Mouse (Mus musculus) MEL (cell line): ENCODE measurements around the gene Blzf1. TPM values are rescaled to one million over a fixed set of nuclear protein-coding genes. Genes with fewer than 3 reads are reported as not detected.

Experiments used
- DNase-seq: peaks from one replicate; pipeline ENCODE4 v3.0.0; 2011; ENCODE audit warnings: low read depth, low spot score
- H3K27ac ChIP-seq: 2 replicates; pipeline ENCODE4 v1.5.1; 2012; ENCODE audit warnings: low read depth, mild to moderate bottlenecking, control low read depth, low read length, moderate library complexity; ENCODE audit not compliant: control insufficient read depth
- H3K27me3 ChIP-seq, 2 experiments: fragments of 150-350 bp in 1 of 2; sonication (generic) in 1 of 2; 2 replicates each; pipeline ENCODE4 v1.6.1; 2012; ENCODE audit warnings: low read length in 2 of 2, mild to moderate bottlenecking in 2 of 2, improper control_type of control experiment in 1 of 2, moderate library complexity in 1 of 2; ENCODE audit not compliant: insufficient read depth in 2 of 2, control insufficient read depth in 1 of 2
- H3K36me3 ChIP-seq, 2 experiments: 2 replicates each; pipeline ENCODE4 v1.6.1; 2012 to 2014; ENCODE audit warnings: low read length in 2 of 2, improper control_type of control experiment in 1 of 2, inconsistent platforms in 1 of 2, mild to moderate bottlenecking in 1 of 2; ENCODE audit not compliant: insufficient read depth in 2 of 2, control insufficient read depth in 1 of 2
- H3K4me1 ChIP-seq, 2 experiments: fragments of 150-350 bp in 1 of 2; sonication (generic) in 1 of 2; 2 replicates each; pipeline ENCODE4 v1.6.1; 2012; ENCODE audit warnings: low read length in 2 of 2, improper control_type of control experiment in 1 of 2, mild to moderate bottlenecking in 1 of 2; ENCODE audit not compliant: insufficient read depth in 2 of 2, control insufficient read depth in 1 of 2
- H3K4me3 ChIP-seq, 2 experiments: fragments of 150-350 bp in 1 of 2; sonication (generic) in 1 of 2; 2 replicates each; pipeline ENCODE4 v1.5.1; 2012; ENCODE audit warnings: low read depth in 2 of 2, low read length in 2 of 2, mild to moderate bottlenecking in 2 of 2, moderate library complexity in 2 of 2, control low read depth in 1 of 2, improper control_type of control experiment in 1 of 2; ENCODE audit not compliant: control insufficient read depth in 1 of 2, insufficient read depth in 1 of 2
- H3K79me2 ChIP-seq: 2 replicates; pipeline ENCODE4 v1.6.1; 2012; ENCODE audit warnings: mild to moderate bottlenecking, low read length, moderate library complexity; ENCODE audit not compliant: control insufficient read depth, poor library complexity, insufficient read depth
- H3K9ac ChIP-seq: 2 replicates; pipeline ENCODE4 v1.6.1; 2012; ENCODE audit warnings: low read depth, mild to moderate bottlenecking, control low read depth, low read length, moderate library complexity; ENCODE audit not compliant: control insufficient read depth, poor library complexity, severe bottlenecking
- H3K9me3 ChIP-seq: fragments of 150-350 bp; sonication (generic); replicated peaks from 2 replicates; pipeline ENCODE4 v1.6.1; 2012; ENCODE audit warnings: mild to moderate bottlenecking, low read length, improper control_type of control experiment, moderate library complexity; ENCODE audit not compliant: insufficient read depth
- BHLHE40 ChIP-seq: IDR thresholded peaks from 2 replicates; pipeline ENCODE4 v1.6.1; 2012; ENCODE audit warnings: low read depth, mild to moderate bottlenecking, inconsistent platforms, low read length, improper control_type of control experiment, borderline replicate concordance
- CHD1 ChIP-seq: IDR thresholded peaks from 2 replicates; pipeline ENCODE4 v1.6.1; 2012; ENCODE audit warnings: low read depth, mild to moderate bottlenecking, inconsistent platforms, low read length, improper control_type of control experiment
- CTCF ChIP-seq, 3 experiments: IDR thresholded peaks in 2 of 3; conservative IDR thresholded peaks in 1 of 3; 2 replicates each; pipeline ENCODE4 v1.5.1; 2011 to 2012; ENCODE audit warnings: low read length in 3 of 3, low read depth in 2 of 3, mild to moderate bottlenecking in 2 of 3, improper control_type of control experiment in 1 of 3, inconsistent platforms in 1 of 3, mixed read lengths in 1 of 3, moderate library complexity in 1 of 3; ENCODE audit not compliant: control insufficient read depth in 1 of 3, insufficient read depth in 1 of 3, poor library complexity in 1 of 3, severe bottlenecking in 1 of 3
- E2F4 ChIP-seq: IDR thresholded peaks from 2 replicates; pipeline ENCODE4 v1.6.1; 2011; ENCODE audit warnings: low read depth, low read length, improper control_type of control experiment, borderline replicate concordance
- ELF1 ChIP-seq: IDR thresholded peaks from 2 replicates; pipeline ENCODE4 v1.6.1; 2014; ENCODE audit warnings: low read depth, mild to moderate bottlenecking, inconsistent platforms, low read length, improper control_type of control experiment, moderate library complexity
- EP300 ChIP-seq, 2 experiments: IDR thresholded peaks; 2 replicates each; pipeline ENCODE4 v1.6.1; 2011; ENCODE audit warnings: improper control_type of control experiment in 2 of 2, low read length in 2 of 2, low read depth in 1 of 2, mild to moderate bottlenecking in 1 of 2
- ETS1 ChIP-seq: IDR thresholded peaks from 2 replicates; pipeline ENCODE4 v1.6.1; 2012; ENCODE audit warnings: low read depth, mild to moderate bottlenecking, inconsistent platforms, low read length, improper control_type of control experiment, moderate library complexity
- GABPA ChIP-seq: IDR thresholded peaks from 2 replicates; pipeline ENCODE4 v1.6.1; 2012; ENCODE audit warnings: low read depth, mild to moderate bottlenecking, inconsistent platforms, low read length, improper control_type of control experiment, moderate library complexity
- GATA1 ChIP-seq: IDR thresholded peaks from 2 replicates; pipeline ENCODE4 v1.6.1; 2011; ENCODE audit warnings: low read depth, low read length, improper control_type of control experiment
- HCFC1 ChIP-seq: IDR thresholded peaks from 2 replicates; pipeline ENCODE4 v1.6.1; 2012; ENCODE audit warnings: low read depth, mild to moderate bottlenecking, inconsistent platforms, low read length, improper control_type of control experiment, moderate library complexity
- JUND ChIP-seq: IDR thresholded peaks from 2 replicates; pipeline ENCODE4 v1.6.1; 2011; ENCODE audit warnings: low read depth, mild to moderate bottlenecking, improper control_type of control experiment, low read length
- KAT2A ChIP-seq: conservative IDR thresholded peaks from 2 replicates; pipeline ENCODE4 v1.6.1; 2012; ENCODE audit warnings: low read depth, low read length, improper control_type of control experiment, inconsistent platforms
- MAFK ChIP-seq: IDR thresholded peaks from 2 replicates; pipeline ENCODE4 v1.6.1; 2011; ENCODE audit warnings: low read depth, mild to moderate bottlenecking, low read length, improper control_type of control experiment, borderline replicate concordance
- MAX ChIP-seq: IDR thresholded peaks from 2 replicates; pipeline ENCODE4 v1.6.1; 2011; ENCODE audit warnings: low read length, improper control_type of control experiment
- MAZ ChIP-seq: IDR thresholded peaks from 2 replicates; pipeline ENCODE4 v1.6.1; 2012; ENCODE audit warnings: low read depth, mild to moderate bottlenecking, inconsistent platforms, low read length, improper control_type of control experiment
- MEF2A ChIP-seq: IDR thresholded peaks from 2 replicates; pipeline ENCODE4 v1.6.1; 2014; ENCODE audit warnings: low read depth, mild to moderate bottlenecking, inconsistent platforms, low read length, improper control_type of control experiment; ENCODE audit not compliant: poor library complexity, insufficient replicate concordance, severe bottlenecking; ENCODE audit errors: extremely low read depth
- MXI1 ChIP-seq: IDR thresholded peaks from 2 replicates; pipeline ENCODE4 v1.6.1; 2011; ENCODE audit warnings: mild to moderate bottlenecking, low read depth, low read length, improper control_type of control experiment
- MYB ChIP-seq: IDR thresholded peaks from 2 replicates; pipeline ENCODE4 v1.6.1; 2011; ENCODE audit warnings: mild to moderate bottlenecking, low read depth, low read length, improper control_type of control experiment
- MYC ChIP-seq: IDR thresholded peaks from 2 replicates; pipeline ENCODE4 v1.6.1; 2011; ENCODE audit warnings: low read depth, mild to moderate bottlenecking, low read length, improper control_type of control experiment, moderate library complexity
- NELFE ChIP-seq: IDR thresholded peaks from 2 replicates; pipeline ENCODE4 v1.6.1; 2011; ENCODE audit warnings: low read depth, low read length, improper control_type of control experiment
- NRF1 ChIP-seq: IDR thresholded peaks from 2 replicates; pipeline ENCODE4 v1.6.1; 2014; ENCODE audit warnings: low read depth, mild to moderate bottlenecking, inconsistent platforms, low read length, improper control_type of control experiment, moderate library complexity; ENCODE audit not compliant: poor library complexity, insufficient read depth, severe bottlenecking
- POLR2A ChIP-seq, 2 experiments: IDR thresholded peaks; 2 replicates each; pipeline ENCODE4 v1.6.1; 2011 to 2012; ENCODE audit warnings: low read length in 2 of 2, mild to moderate bottlenecking in 2 of 2, control low read depth in 1 of 2, improper control_type of control experiment in 1 of 2, low read depth in 1 of 2, moderate library complexity in 1 of 2; ENCODE audit not compliant: control insufficient read depth in 1 of 2, insufficient read depth in 1 of 2, poor library complexity in 1 of 2
- POLR2AphosphoS2 ChIP-seq: IDR thresholded peaks from 2 replicates; pipeline ENCODE4 v1.6.1; 2011; ENCODE audit warnings: low read length, improper control_type of control experiment
- POLR2AphosphoS5 ChIP-seq: IDR thresholded peaks from 2 replicates; pipeline ENCODE4 v1.6.1; 2012; ENCODE audit warnings: low read depth, borderline replicate concordance, mild to moderate bottlenecking, inconsistent platforms, low read length, moderate library complexity, mixed read lengths
- RAD21 ChIP-seq: IDR thresholded peaks from 2 replicates; pipeline ENCODE4 v1.6.1; 2011; ENCODE audit warnings: mild to moderate bottlenecking, low read depth, low read length, improper control_type of control experiment
- RCOR1 ChIP-seq: IDR thresholded peaks from 2 replicates; pipeline ENCODE4 v1.6.1; 2012; ENCODE audit warnings: low read depth, mild to moderate bottlenecking, inconsistent platforms, low read length, improper control_type of control experiment
- SIN3A ChIP-seq: IDR thresholded peaks from 2 replicates; pipeline ENCODE4 v1.6.1; 2012; ENCODE audit warnings: low read length, improper control_type of control experiment, inconsistent platforms
- SMC3 ChIP-seq: IDR thresholded peaks from 2 replicates; pipeline ENCODE4 v1.6.1; 2011; ENCODE audit warnings: low read depth, low read length, improper control_type of control experiment
- TAL1 ChIP-seq: IDR thresholded peaks from 2 replicates; pipeline ENCODE4 v1.6.1; 2012; ENCODE audit warnings: mild to moderate bottlenecking, inconsistent platforms, low read length, moderate library complexity, mixed read lengths
- TBP ChIP-seq: IDR thresholded peaks from 2 replicates; pipeline ENCODE4 v1.8.0; 2011; ENCODE audit warnings: low read depth, low read length, improper control_type of control experiment
- TCF12 ChIP-seq: IDR thresholded peaks from 2 replicates; pipeline ENCODE4 v1.6.1; 2014; ENCODE audit warnings: low read depth, mild to moderate bottlenecking, inconsistent platforms, low read length, improper control_type of control experiment, moderate library complexity
- UBTF ChIP-seq: IDR thresholded peaks from 2 replicates; pipeline ENCODE4 v1.6.1; 2012; ENCODE audit warnings: low read depth, mild to moderate bottlenecking, inconsistent platforms, low read length, improper control_type of control experiment, moderate library complexity, borderline replicate concordance; ENCODE audit not compliant: insufficient read depth
- USF1 ChIP-seq: IDR thresholded peaks from 2 replicates; pipeline ENCODE4 v1.6.1; 2014; ENCODE audit warnings: low read depth, mild to moderate bottlenecking, inconsistent platforms, low read length, improper control_type of control experiment, moderate library complexity
- ZC3H11A ChIP-seq: IDR thresholded peaks from 2 replicates; pipeline ENCODE4 v1.6.1; 2012; ENCODE audit warnings: low read depth, mild to moderate bottlenecking, inconsistent platforms, low read length, improper control_type of control experiment
- ZKSCAN1 ChIP-seq: IDR thresholded peaks from 2 replicates; pipeline ENCODE4 v1.6.1; 2012; ENCODE audit warnings: low read depth, mild to moderate bottlenecking, inconsistent platforms, low read length, improper control_type of control experiment, moderate library complexity
- ZMIZ1 ChIP-seq: IDR thresholded peaks from 2 replicates; pipeline ENCODE4 v1.6.1; 2012; ENCODE audit warnings: low read depth, mild to moderate bottlenecking, inconsistent platforms, low read length, improper control_type of control experiment, moderate library complexity
- polyA plus RNA-seq, 2 experiments: library from polyadenylated mRNA; stranded (reverse) in 1 of 2; unstranded in 1 of 2; fragments of >175 nt in 1 of 2; fragments of >200 nt in 1 of 2; gene quantifications; 2 replicates each; pipeline versions ENCODE4 v1.2.1 to v1.2.4; 2012; ENCODE audit warnings: low replicate concordance in 2 of 2, low read depth in 1 of 2; ENCODE audit not compliant: insufficient read length in 2 of 2, insufficient read depth in 1 of 2, missing spikeins in 1 of 2
- total RNA-seq: library from RNA; depleted of rRNA; stranded (reverse); fragments of 300-350 nt; gene quantifications from 2 replicates; pipeline ENCODE4 v1.2.3, GENCODE M21; 2012; rRNA removed

Blzf1 gene
- total RNA-seq (14.1 and 18.2 TPM in 2 replicates), polyA plus RNA-seq (10 to 100 TPM in 1 of 2 experiments, not detected in 1; 17.1 TPM)

DNA sequence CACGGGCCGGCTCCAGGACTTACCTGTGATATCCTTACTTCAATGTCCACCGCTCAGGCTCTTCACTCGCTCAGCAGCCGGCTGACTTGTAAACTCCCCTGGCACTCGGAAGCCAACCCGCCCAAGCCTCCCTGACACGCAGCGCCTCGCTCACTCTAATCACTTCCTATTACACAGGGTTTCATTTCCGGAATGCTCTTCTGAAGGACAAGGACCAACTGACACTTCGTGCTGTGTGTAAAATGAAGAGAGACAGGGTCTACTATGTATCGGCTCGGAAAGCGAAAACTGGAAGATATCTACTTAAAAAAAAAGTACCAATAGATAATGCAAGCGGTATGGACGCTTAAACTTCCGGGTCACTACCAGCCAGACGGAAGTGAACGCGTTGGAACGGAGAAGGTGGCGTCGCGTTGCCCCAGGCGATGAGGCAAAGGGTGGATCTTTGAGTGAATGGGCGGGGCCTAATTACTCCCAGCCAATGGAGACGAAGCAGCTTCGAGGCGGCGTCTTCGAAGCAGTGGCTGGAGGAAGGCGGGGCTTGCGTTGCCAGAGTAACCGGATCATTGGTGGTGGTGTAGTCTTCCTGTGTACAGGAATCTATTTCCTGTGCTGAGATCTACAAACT, at the start of gene Blzf1:
Blzf1 (minus strand) TSS at position 366 of the 628 bp plus-strand sequence.
- Histone ChIP-seq H3K4me3 (peak within 1 kb of the TSS; percentile 93 to 95), H3K27ac (peak within 1 kb of the TSS; percentile 91), H3K4me1 (peaks cover 8 to 12% of the 10 kb centered on the region in 2 experiments; a peak in 2 of 4 replicates), H3K79me2 (peaks cover 15% of the 10 kb centered on the region), H3K9ac (peak within 1 kb of the TSS; percentile 92), H3K36me3 (peaks cover 0 to 12% of the 10 kb centered on the region in 2 experiments; a peak in 3 of 4 replicates), H3K9me3 (no peaks in the 10 kb centered on the region), H3K27me3 (no peaks in the 10 kb centered on the region)
- peak; percentile 99 for DNase-seq
- TF ChIP-seq ZMIZ1 (no peak), HCFC1 (peak; percentile 91), NRF1 (no peak), UBTF (no peak), CHD1 (no peak), ETS1 (peak; percentile 39; the same call in 1 of the 2 replicates), MAX (peak; percentile 58; the same call in 1 of the 2 replicates), GABPA (no peak), ZKSCAN1 (no peak), BHLHE40 (no peak), ELF1 (peak; percentile 70), JUND (no peak), MXI1 (peak; percentile 93), RCOR1 (0 out of 2 replicates have a peak, but pooled peaks have one; percentile 10), MEF2A (no peak), GATA1 (peak; percentile 60), TAL1 (no peak), POLR2AphosphoS5 (no peak), E2F4 (no peak), MYB (0 out of 2 replicates have a peak, but pooled peaks have one; percentile 34), USF1 (no peak), KAT2A (peak; percentile 79), TBP (peak; percentile 43), CTCF (IDR thresholded peaks at IDR 0.05 in 2 of 3, conservative IDR thresholded peaks at IDR 0.05 in 1 of 3; ENCODE audit: control insufficient read depth in 1 of 3, insufficient read depth in 1 of 3, low read depth in 2 of 3, low read length in 3 of 3, poor library complexity in 1 of 3, severe bottlenecking in 1 of 3) (no peak), TCF12 (no peak), NELFE (peak; percentile 64), SMC3 (no peak), EP300 (IDR thresholded peaks at IDR 0.05; ENCODE audit: low read depth in 1 of 2, low read length in 2 of 2) (0 out of 4 replicates have a peak, but pooled peaks of 1 of the 2 experiments have one; percentile 16), SIN3A (peak; percentile 97), MYC (peak; percentile 74; the same call in 1 of the 2 replicates), MAZ (no peak), POLR2A (IDR thresholded peaks at IDR 0.05; ENCODE audit: control insufficient read depth in 1 of 2, insufficient read depth in 1 of 2, low read depth in 1 of 2, low read length in 2 of 2, poor library complexity in 1 of 2) (peak in 1 of 2 experiments; percentile 74; a peak in 1 of 4 replicates), RAD21 (no peak), ZC3H11A (no peak), MAFK (no peak), POLR2AphosphoS2 (peak; percentile 59; the same call in 1 of the 2 replicates)
